Mouse (Mus musculus): ENCODE data around the gene Dnm3. TPM values are rescaled to one million over a fixed set of nuclear protein-coding genes. Genes with fewer than 3 reads are reported as not detected.

The Dnm3 gene
- polyA plus RNA-seq, 1 experiment from 2014 or later = 35.6 TPM

DNA sequence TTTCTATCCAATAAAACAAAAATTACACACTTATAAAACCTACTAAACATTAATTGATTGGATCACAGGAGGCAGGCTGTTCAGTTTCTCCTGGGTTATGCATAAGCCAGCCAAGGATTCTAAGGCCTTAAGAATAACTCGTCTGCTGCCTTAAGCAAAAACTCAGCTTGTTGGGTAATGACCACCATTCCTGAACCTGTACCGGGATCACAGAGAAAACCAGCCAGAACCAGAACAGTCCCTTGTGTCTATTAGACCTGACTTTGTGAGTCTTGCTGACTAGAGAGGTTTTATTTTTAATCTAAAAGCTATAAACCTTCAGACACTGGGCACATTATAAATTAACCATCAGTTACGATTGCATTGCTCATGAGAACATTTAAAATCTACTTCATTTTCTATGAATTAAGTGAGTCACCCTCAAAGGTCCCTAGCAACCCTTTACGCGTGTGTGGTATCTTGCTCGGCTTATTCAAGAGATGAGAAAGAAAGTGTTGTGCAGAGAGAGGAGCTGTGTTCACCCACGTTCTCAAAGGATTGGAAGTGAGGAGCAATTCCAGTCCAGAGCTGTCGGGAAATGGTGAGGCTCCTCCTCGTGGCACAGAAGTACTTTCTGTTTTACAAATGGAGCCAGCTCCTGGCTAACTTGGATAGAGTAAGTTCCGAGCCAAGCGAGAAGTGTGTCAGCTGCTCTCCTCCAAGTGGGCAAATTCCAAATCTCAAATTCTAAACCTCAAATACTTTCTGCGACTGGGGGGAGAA is 178.1 kb downstream of the Dnm3 start:
- in situ Hi-C loops (cut with MboI; ENCODE audit: low pct_unique_long_range_greater_than_20kb) = no loop called here
- no peaks in the 10 kb centered on the region for H3K27me3 ChIP-seq
- no peak for DNase-seq (ENCODE audit: low read depth, low spot score)
- ATAC-seq = no peak
- CTCF ChIA-PET = interaction anchor here (1.5 kb wide), 1 partner anchor 15 kb away, joined by 4 read pairs; no protein-coding TSS in a partner anchor
- TF ChIP-seq CTCF (IDR thresholded peaks at IDR 0.05) = no peak
- POLR2A ChIA-PET = no interaction called here

DNA sequence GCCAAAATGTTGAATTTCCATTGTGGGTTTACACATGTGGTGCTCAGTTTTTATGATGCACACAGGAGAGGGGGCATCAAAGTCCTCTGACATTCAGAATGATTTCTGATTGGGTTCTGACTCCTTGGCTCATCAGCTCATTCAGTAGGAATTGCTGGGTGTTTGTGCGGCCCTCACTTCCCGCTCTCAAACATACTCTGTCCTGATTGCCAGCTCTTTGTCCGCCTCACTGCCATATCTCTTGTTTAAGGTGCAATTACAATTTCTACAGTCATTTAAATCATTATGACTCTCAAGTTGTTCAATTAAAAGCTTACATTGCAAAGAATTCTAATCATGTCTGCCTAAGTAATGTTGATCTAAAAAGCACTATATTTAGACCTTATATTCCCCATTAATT is 179.3 kb downstream of the Dnm3 start:
- DNase-seq (ENCODE audit: low read depth, low spot score) = no peak
- CTCF ChIA-PET = interaction anchor here (1.0 to 1.2 kb wide), 3 partner anchors 12 to 46 kb away, joined by 3 read pairs; no protein-coding TSS in a partner anchor
- POLR2A ChIA-PET = no interaction called here
- no peak for ATAC-seq
- H3K27me3 ChIP-seq = no peaks in the 10 kb centered on the region
- in situ Hi-C loops (cut with MboI; ENCODE audit: low pct_unique_long_range_greater_than_20kb) = no loop called here
- no peak for TF ChIP-seq CTCF (IDR thresholded peaks at IDR 0.05)

DNA sequence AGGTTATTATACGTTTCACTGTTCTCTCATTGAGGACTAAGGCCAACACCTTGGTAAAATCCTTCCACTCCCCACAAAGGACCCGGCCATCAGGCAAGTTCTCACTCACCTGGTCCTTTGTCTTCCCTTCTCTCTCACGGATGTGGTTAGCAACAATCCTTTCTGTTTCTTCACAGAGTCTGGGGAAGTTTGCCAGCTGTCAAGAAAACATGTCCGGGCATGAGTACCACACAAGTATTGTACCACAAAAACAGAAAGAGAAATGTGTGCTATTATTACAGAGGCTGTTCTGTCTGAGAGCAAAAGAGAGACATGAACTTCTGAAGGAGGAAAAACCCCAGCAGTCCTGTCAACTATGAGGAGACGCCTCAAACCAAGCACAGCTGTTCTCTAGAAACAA is 182.4 kb downstream of the Dnm3 start:
- ATAC-seq (no peak), DNase-seq (ENCODE audit: low read depth, low spot score) (no peak)
- CTCF ChIA-PET = no interaction called here
- H3K27me3 ChIP-seq = no peaks in the 10 kb centered on the region
- in situ Hi-C loops (cut with MboI; ENCODE audit: low pct_unique_long_range_greater_than_20kb) = no loop called here
- POLR2A ChIA-PET = no interaction called here
- no peak for TF ChIP-seq CTCF (IDR thresholded peaks at IDR 0.05)

DNA sequence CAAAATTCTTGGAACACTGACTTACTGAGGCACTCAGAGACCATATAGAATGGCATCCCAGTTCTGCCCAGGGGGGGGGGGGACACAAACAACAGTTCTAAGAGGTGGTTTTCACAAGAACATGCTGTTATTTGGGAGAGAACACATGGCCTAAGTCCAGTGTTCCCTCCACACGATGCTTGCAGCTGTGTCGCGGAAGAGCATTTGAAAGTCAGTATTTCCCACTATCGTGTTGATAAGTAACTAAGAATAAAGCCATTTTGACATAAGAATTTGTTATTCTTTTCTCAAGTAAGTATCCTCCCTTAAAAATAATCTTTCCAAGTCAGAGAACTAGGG is 183.3 kb downstream of the Dnm3 start:
- ChIA-PET POLR2A (no interaction called here), CTCF (no interaction called here)
- ATAC-seq = no peak
- DNase-seq (ENCODE audit: low read depth, low spot score) = no peak
- no peak for TF ChIP-seq CTCF (IDR thresholded peaks at IDR 0.05)
- H3K27me3 ChIP-seq = no peaks in the 10 kb centered on the region
- in situ Hi-C loops (cut with MboI; ENCODE audit: low pct_unique_long_range_greater_than_20kb) = no loop called here

DNA sequence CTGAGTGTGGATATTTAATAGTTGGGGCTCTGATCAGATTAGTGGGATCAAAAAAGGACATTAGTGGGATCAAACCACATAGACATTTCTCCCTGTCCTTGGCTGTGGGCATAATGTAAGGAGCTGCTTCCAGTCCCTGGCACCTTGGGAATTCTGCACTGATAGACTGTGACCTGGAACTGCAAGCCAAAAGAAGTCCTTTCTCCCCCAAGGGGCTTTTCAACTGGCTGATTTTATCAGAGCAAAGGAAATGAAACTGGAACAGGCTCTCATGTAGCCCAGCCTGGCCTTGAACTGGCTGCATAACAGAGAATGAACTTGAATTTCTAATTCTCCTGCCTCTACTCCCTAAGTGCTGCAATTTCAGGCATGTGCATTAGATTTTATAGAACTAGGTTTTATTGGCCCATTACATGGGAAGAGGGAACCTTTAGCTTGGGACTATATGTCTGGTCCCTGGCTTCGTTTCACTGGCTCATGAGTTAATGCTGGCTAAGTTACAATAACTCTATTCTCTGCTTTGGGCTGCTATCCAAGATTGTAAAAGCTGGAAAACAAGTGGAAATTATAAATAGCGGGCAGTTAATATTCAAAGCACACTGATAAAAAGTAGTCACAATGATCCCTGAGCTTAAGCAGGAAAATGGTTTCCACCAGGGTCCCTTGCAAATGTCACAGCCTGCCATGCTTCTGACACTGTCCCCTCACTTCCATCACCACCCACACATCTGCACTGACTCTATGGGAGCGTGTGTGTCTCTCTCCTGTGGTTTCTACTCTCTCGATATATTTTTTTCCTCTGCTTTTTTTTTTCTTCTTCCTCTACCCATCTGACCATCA is 183.9 kb downstream of the Dnm3 start:
- H3K27me3 ChIP-seq = no peaks in the 10 kb centered on the region
- TF ChIP-seq CTCF (IDR thresholded peaks at IDR 0.05) = no peak
- POLR2A ChIA-PET = no interaction called here
- ATAC-seq = no peak
- CTCF ChIA-PET = no interaction called here
- in situ Hi-C loops (cut with MboI; ENCODE audit: low pct_unique_long_range_greater_than_20kb) = no loop called here
- DNase-seq (ENCODE audit: low read depth, low spot score) = no peak

DNA sequence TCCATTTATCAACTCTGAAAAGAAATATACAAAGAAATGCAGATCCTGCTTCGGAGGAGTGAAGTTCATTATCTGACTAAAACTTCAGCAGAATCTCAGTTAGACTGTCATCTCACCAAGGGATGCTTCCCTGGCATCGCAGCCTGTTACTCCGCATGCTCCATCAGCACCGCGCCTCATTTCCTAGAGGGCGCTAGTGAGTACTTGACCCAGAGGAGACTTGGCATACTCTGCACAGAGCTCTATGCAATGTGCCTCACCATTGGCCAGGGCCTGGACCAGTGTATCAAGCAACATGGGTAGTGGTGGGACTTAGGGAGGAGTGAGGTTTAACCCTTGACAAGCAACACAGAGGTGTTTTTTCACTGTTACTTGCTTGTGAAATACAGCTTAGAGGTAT is 190.9 kb downstream of the Dnm3 start:
- H3K27me3 ChIP-seq = no peaks in the 10 kb centered on the region
- in situ Hi-C loops (cut with MboI; ENCODE audit: low pct_unique_long_range_greater_than_20kb) = no loop called here
- peak; percentile 46 for TF ChIP-seq CTCF (IDR thresholded peaks at IDR 0.05)
- CTCF ChIA-PET = interaction anchor here (1.4 kb wide), 1 partner anchor 11 kb away, joined by 3 read pairs; no protein-coding TSS in a partner anchor
- POLR2A ChIA-PET = no interaction called here
- ATAC-seq = no peak
- DNase-seq (ENCODE audit: low read depth, low spot score) = no peak

DNA sequence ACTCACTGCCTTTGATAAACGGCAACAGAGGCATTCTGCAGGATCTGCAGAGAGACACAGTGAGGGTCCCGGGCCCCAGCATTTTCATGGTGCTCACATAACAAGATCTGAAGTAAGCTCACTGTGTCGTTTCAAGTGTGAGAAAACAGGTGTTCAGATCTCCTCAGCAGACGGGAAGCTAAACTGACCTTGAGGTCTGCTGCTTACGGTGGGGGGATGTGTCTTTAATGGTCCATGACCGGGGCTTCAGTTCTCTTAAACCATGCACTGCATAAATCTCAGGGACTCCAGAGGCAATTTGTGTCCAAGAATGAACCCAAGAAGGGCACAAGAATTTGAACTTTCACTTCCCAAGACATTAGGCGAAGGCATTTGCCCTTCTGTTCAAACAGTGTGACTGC is 195.9 kb downstream of the Dnm3 start:
- CTCF ChIA-PET = interaction anchor here (1.2 kb wide), 1 partner anchor 282 kb away, joined by 3 read pairs; no protein-coding TSS in a partner anchor
- peak; percentile 19 for DNase-seq (ENCODE audit: low read depth, low spot score)
- no peaks in the 10 kb centered on the region for H3K27me3 ChIP-seq
- POLR2A ChIA-PET = no interaction called here
- no peak for TF ChIP-seq CTCF (IDR thresholded peaks at IDR 0.05)
- in situ Hi-C loops (cut with MboI; ENCODE audit: low pct_unique_long_range_greater_than_20kb) = no loop called here
- no peak for ATAC-seq

DNA sequence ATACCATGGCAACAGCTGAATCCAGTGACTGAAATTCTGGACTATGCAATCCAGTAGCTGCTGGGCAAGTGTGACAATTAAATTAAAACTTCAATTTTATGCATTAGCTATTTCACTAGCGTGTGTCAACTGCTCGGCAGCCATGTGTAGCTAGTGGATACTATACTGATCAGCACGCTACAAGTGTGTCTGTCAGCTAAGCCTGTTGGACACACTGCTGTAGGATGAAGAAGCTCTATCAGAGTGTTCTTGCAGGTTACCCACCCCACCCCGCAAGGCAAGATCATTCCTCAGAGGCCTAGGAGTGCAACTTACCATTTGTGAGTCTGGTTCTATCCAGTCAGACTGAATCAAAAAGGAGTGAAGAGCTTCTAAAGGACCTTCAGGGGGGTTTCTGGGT is 197.8 kb downstream of the Dnm3 start:
- ChIA-PET POLR2A (interaction anchor here (0.6 kb wide), 1 partner anchor 452 kb away, joined by 4 read pairs; no protein-coding TSS in a partner anchor), CTCF (no interaction called here)
- no peaks in the 10 kb centered on the region for H3K27me3 ChIP-seq
- ATAC-seq (no peak), DNase-seq (ENCODE audit: low read depth, low spot score) (no peak)
- in situ Hi-C loops (cut with MboI; ENCODE audit: low pct_unique_long_range_greater_than_20kb) = no loop called here
- no peak for TF ChIP-seq CTCF (IDR thresholded peaks at IDR 0.05)

DNA sequence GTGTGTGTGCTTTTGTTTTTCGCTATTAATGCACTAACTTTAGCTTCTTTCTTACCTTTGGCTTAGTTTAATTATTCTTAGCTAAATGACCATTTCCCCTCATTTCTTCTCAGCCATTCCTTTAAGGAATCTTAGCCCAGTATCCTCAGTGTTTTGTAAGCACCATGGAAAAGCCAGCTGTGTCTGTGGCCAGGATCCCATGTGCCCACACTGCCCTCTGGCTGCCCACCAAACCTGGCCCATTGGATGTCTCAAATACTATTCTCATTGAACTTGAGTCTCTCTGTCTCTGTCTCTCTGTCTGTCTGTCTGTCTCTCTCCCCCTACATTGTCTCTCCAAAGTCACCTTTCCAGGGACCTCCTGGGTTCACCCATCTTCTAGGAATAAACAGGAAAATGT is 201.8 kb downstream of the Dnm3 start:
- POLR2A ChIA-PET = no interaction called here
- no peaks in the 10 kb centered on the region for H3K27me3 ChIP-seq
- ATAC-seq (no peak), DNase-seq (ENCODE audit: low read depth, low spot score) (no peak)
- TF ChIP-seq CTCF (IDR thresholded peaks at IDR 0.05) = peak; percentile 48
- CTCF ChIA-PET = interaction anchor here (0.8 to 1.0 kb wide), 3 partner anchors 182 to 276 kb away, joined by 3 to 7 read pairs (median 3); no protein-coding TSS in a partner anchor
- in situ Hi-C loops (cut with MboI; ENCODE audit: low pct_unique_long_range_greater_than_20kb) = no loop called here

DNA sequence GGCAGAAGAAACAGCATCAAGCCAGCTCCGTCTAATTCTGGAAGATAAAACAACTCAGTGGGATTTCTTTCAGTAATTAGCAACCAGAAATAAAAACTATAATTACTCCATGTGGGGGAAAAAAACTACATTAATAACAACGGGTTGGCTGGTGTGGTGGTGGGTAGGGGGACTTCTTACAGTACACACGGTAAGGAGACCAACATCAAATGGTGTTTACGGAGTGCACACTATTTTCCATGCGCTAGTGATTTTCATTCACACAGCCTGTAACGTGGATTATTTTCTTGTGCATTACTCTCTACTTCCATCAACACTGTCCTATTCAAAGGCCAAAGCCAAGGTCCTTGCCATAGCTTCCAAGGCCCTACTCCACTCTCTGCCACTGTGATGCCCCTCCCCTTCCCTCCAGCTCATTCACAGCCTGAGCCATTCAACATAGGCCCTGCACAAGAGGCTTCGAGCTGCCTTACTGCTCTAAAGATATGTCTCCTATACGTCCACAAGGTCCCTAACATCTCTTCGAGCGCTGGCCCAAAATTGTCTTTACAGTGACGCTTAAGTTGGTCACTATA is 203.1 kb downstream of the Dnm3 start:
- DNase-seq (ENCODE audit: low read depth, low spot score) (no peak), ATAC-seq (no peak)
- in situ Hi-C loops (cut with MboI; ENCODE audit: low pct_unique_long_range_greater_than_20kb) = no loop called here
- POLR2A ChIA-PET = no interaction called here
- TF ChIP-seq CTCF (IDR thresholded peaks at IDR 0.05) = no peak
- no peaks in the 10 kb centered on the region for H3K27me3 ChIP-seq
- CTCF ChIA-PET = interaction anchor here (0.9 to 1.0 kb wide), 2 partner anchors 10 to 275 kb away, joined by 3 read pairs; no protein-coding TSS in a partner anchor
